Mouse (Mus musculus): ENCODE measurements around the gene Irf8.

Irf8 gene

DNA sequence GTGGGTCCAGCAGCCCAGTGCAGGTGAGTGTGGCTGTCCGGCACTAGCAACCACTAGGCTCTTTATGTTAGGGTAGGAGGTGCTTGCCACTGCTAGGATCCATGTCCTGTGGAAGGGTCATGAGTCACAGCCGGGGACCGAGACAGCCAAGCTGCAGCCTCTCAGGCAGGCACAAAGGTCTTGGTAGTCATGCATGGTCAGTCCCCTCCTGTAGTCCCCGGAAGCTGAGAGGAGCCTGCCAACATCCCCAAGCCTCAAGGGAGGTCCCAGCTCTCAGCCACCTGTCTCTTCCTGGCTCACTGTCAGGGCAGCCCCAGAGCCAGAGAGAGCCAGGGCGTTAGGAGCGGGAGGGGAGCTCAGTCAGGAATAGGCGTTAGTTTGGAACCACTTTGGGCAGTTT is 11.1 kb downstream of the Irf8 start:
- no peak for DNase-seq (ENCODE audit: low spot score in 2 of 2)

DNA sequence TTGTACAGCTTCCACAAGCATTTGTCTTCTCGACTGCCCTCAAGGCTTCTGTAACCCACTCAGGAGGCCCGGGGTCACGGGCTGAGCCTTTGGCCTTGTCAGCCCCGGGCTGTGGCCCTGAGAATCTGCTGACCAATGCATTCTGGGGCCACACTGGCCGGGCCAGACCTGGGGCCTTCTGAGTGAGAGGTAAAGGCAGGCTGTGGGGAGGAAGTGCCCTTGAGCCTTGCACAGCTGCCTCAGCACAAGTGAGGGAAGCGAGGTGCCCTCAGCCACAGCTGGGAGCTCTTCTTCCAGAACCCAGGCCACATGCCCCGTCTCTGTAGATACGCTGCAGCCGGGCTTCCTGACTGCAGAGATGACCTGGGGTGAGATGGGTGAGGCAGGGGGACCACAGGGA is 14.5 kb downstream of the Irf8 start:
- no peak for DNase-seq (ENCODE audit: low spot score in 2 of 2)

DNA sequence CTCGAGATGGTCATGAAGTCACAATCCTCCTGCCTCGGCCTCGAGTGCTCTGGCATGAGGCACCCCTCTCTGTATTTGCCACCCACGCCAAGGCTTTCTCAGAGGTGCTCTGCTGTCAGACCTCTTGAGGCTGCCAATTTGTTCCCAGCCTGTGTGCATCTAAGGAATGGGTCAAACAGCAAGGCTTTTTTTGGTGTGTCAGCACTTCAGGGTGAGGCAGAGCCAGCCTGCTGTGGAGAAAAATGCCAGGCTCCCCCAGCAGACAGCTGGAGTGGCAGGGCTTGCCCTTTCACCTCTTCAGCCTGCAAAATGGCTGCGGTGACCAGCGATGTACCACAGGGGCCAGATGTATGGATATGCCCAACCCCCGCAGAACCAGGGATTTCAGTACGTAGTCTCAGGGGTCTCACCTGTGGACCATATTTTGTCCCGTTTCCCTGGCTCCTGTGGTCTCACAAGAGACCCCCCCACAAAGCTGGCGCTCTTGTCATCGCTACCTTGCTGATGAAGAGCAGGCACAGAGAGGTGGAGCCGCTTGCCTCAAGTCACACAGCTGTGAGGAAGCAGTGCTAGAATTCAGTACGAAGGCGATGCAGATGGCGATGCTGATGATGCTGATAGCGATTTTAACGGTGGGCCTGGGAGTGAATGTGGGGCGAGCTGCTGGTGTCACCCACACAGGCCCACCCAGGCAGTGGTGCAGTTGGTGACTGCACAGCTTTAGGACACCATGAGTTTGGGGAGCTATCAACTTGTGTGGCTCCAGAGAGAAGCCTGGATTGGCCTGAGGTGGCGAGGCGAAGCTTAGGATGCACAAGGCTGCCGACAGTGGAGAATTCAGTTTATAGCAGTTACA is 15.3 kb downstream of the Irf8 start:
- DNase-seq (ENCODE audit: low spot score in 2 of 2): no peak

DNA sequence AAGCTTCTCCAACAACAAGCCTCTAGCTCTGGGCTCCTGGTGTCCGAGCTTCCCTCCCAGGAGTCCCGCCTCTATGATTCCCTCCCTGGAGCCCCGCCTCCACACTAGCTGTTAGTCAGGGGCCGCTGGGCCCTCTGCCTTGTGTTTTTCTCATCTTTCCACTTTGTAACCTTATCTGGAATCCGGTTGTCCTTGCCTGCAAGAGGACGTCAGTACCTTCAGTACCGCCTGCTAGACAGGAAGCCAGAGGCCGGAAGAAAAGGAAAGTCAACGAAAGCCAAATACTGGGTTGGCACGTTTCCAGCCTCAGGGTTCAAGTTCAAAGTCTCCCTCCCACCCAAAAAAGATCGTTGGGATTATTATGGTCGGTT is 15.9 kb downstream of the Irf8 start:
- no peak for DNase-seq (ENCODE audit: low spot score in 2 of 2)

DNA sequence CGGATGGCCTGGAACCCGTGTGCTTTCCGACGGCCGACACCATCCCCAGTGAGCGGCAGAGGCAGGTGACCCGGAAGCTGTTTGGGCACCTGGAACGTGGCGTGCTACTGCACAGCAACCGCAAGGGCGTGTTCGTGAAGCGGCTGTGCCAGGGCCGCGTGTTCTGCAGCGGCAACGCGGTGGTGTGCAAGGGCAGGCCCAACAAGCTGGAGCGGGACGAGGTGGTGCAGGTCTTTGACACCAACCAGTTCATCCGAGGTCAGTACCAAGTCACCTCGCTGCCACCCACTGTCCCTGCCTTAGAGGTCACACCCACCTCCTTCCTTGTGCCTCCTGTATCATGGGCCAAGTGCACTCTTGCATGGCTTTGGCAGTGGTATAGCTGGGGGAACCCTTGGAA is 17.3 kb downstream of the Irf8 start:
- no peak for DNase-seq (ENCODE audit: low spot score in 2 of 2)

DNA sequence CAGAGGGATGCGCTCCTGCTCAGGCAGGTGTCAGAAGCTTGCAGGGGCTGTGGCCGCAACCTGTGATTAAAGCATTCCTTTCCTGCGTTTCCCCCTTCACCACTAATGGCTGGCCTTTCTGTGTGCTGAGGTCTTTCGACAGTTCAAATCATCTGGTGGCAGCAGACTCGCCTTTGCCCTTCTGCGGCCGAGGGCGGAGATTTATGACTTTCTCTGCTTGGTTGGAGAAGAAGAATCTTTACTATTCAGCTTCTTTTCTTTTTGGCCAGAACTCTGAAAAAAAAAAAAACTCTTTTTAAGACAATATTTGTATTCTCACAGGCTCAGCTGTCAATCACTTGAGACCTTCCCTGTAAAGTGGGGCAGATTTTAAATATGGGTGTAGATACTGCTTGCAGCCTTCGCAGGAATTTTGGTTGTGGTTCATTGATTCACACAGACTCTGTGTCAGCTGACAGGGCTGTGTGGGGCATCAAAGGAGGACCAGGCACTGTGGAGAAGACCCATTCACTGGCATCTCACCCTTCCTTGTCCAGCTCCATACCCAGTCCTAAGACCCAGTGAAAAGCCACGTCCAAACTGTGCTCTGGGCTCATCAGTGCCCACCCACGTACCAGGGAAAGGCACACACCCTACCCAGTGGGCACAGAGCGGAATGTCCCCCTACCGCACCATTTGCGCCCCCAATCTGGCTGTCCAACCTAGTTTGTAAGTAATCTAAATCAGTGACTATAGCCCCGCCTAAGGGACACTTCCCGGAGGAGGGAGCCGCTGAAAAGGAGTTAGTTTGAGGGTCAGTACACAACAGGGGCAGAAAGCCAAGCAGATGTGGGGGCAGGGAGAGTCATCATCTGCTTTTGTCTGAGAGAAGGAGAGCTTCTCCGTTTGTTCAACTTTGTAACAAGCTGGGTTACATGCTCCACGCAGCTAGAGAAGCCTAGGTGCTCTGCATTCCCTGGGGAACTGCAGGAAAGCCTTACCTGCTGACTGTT is 19.4 kb downstream of the Irf8 start:
- no peak for DNase-seq (ENCODE audit: low spot score in 2 of 2)

DNA sequence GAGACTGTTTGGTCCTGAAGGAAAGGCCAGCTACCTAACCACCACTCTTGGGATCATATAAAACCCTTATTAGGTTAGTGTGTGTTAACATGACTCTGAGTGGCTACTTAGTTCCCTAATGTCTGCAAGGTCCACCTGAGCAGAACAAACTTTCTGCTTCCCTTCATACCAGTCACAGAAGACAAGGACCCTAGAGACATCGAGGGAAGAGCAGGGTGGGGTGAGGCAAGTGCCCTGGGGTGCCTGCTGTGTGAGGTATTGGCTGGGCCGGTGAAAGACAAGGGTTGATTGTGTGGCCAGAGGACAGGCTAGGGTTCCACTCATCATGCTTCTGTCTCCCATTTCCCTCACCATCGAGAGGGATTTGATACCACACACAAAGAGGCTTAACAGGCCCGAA is 21.8 kb downstream of the Irf8 start:
- no peak for DNase-seq (ENCODE audit: low spot score in 2 of 2)

DNA sequence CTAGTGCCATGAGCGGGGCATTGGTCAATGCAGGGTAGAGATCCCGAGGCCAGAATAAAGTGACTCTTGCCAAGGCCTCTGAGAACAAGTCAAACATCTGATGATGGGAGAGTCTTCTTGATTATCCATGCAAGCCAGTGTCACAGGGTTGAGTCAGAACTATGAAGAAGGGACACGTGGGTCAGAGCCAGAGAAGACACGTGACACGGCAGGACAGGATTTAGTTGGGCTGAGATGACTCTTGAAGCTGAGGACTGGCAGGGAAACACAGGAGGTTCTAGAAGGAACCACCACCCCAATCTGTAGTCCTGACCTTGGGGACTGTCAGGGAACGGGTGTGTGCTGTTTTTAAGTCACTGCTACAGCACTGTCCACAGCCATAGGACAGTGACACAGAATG is 23.7 kb downstream of the Irf8 start:
- no peak for DNase-seq (ENCODE audit: low spot score in 2 of 2)

DNA sequence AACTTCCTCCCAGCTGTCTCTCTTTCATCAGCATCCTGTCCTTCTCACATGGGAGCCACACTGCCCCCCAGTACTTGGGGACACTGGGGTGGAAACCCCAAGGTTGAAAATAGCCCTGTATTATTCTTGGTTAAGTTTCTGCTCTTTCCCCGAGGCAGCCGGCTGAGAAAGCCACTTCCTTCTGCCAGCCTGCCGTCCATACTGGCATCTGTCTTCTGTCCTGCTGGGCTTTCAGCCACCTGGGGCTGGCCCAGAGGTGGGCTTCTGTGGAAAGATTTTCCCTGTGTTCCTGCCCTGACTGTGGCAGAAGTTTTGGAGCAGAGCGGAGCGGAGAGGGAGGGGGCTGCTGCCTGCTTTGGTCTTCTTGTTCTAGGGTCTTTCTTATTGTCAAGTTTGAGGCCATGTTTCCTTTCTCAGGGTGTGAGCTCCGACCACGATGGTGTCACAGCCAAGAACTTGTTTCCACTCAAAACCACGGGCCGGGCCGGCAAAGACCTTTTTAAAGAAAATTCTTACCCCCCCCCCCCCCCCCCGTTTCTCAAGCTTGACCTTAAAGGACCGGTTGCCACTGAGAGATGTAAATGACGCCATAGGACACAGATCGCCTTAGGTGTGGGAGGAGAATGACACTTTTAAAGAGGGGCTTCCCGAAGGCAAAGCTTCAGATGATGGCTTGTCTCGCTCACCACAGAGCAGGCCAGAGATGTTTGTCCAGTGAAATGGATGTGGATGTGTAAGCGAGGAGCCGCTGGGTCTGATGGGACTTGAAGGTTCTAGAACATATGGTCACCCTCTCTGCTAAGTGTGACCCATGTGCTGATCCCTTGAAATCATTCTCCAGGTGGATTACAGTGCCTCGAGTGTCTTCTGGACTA is 24.4 kb downstream of the Irf8 start:
- DNase-seq (ENCODE audit: low spot score in 2 of 2): no peak

DNA sequence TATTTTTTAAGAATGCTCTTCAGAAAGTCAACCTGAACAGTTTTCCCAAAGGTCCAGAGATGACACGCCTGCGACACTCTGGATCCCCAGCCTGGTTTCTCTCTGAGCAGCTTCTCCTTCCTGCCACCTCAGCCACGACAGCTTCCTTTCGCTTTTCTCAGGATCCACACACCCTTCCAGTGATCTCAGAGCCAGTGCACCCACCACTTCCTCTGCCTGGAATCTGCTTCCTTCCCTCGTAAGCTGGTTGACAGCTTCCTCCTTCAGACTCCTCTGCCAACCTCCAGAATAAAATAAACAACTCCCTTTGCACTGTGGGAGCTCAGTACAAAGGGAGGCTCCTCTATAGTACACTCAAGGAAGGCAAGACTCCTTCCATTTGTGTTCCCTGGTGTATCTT is 27.1 kb downstream of the Irf8 start:
- DNase-seq (ENCODE audit: low spot score in 2 of 2): no peak

DNA sequence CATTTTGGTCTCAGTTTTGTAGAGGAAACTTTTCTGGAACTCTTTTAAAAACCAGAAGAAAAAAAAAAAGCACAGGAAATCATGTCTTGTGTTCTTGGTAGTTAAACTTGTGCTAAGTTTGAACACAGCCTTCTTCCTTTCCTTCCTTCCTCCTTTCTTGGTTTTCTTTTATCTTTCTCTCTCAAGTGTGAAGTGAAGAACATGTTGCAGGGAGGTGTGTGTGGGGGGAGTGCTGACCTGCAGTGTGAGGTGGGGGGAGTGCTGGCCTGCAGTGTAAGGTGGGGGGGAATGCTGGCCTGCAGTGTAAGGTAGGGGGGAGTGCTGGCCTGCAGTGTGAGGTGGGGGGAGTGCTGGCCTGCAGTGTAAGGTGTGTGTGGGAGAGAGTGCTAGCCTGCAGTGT is 28.5 kb downstream of the Irf8 start:
- no peak for DNase-seq (ENCODE audit: low spot score in 2 of 2)

DNA sequence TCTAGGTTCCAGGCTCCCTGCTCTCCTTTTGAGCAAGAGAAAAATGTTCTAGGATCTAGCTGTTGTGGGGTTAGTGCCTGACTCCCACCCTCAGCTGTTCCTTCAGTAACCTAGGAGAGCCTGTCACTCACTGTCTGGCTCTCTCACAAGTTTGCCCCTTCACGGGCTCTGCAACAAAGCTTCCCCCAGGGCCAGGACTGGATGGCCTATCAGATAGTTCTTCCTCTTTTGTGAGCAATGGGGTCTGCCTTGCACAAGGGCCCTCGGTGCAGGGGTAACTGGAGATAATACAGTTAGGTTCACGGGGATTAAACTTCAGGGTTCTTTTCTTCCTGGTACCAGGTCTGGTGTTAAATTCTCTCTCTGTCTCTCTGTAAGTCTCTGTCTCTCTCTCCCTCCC is 30.5 kb downstream of the Irf8 start:
- no peak for DNase-seq (ENCODE audit: low spot score in 2 of 2)

DNA sequence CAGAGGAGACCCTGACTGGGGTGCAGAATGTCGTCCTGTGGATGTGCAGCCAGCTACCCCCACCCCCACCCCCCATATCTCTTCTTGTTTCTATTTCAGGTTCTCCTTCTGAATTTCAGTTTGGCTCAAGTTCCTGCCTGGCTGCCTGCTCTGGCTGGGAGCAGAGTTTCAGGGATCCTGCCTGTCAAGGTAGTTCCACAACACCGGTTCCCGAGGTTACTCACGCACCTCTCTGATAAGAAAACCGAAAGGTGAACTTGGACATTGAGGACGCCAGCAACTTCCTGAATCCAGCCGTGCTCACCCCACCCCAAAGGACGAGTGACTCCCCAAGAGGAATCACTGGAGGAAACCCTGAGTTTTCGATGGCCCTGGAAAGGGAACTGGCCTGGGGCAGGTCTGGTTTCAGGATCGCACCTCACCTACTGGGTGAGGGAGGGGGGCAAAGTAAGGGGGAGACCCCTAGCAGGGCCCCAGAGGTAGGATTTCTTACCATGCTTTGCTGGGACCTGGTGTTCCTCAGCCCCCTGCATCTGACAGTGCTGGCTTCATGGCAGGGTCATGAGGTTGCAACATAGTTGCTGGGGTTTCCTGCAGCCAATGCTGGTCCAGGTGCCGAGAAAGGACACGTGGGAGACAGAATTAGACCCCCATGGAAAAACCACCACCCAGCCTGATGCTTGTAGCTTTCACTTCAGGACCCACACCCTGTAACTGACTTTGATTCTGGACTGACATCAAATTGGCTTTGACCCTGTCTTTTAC is 32.5 kb downstream of the Irf8 start:
- no peak for DNase-seq (ENCODE audit: low spot score in 2 of 2)

DNA sequence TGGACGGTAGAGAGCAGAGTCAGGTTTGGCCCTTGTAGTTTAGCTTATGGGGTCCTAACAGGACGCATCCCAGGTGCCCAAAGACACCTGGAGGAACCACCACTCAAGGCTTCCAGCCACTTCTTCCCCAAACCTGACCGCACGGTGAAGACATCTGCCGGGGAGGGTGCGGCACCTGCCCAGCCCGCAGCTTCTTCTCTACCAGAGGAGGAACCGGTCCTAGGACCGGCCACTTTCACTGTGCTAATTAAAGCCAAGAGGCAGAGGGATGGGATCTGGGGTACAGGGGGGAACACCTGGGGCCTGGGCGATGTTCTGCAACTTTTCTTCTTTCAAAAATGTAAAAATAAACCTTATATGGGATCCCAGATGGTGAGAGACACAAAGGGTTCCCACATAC is 41.0 kb downstream of the Irf8 start:
- no peak for DNase-seq (ENCODE audit: low spot score in 2 of 2)

DNA sequence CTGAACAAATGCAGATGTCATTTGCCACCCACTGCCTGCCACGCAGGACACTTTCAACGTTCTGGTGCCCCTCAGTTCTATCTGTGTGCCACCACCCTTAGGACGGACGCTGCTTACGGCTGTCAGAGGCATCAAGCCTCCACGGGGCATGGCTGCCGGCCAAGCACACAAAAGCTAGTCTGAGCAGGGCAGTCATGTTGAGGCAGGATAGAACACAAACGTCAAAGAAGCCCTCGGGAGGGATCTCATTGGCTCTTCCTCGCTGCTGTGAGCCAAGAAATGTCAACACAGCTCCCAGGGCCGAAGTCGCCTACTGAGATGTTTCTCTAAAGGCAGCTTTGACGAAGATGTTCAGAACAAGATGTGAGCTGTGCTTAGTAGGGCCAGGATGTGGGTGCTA is 41.6 kb downstream of the Irf8 start:
- DNase-seq (ENCODE audit: low spot score in 2 of 2): no peak

DNA sequence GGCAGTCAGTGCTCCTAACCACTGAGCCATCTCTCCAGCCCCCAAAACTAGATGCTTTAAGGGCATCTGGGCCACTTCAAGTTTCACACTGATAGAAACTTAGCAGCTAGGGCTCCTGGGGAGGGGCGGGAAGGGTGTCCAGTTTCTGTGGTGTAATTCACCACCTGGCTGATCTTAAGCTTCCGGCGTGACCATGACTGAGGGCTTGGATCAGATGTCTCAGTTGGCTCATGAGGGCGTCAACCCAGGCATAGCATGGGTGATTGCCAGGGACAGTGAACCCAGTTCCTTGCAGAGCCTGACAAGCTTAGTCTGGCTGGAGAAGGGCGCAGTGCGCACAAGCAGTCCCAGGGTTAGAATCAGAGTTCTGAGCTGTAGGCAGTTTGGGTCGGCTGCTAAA is 42.9 kb downstream of the Irf8 start:
- no peak for DNase-seq (ENCODE audit: low spot score in 2 of 2)

DNA sequence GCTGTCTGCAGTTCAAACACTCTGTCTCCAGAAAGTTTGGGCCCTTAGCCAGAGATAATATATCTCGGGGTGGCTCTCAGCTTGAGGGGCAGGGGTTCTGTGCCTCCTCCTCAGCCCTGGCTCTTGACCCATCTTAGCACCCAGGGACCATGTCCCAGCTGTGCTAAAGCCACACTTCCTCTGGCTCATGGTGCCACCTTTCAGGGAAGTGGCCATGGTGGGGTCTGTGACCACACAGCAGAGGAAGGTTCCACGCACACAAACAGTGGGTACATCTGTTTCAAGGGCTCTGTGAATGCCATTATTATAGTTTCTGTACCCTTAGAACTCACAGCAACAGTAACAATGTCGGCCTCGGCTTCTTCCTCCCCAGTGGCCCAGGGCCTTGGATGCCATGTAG is 47.6 kb downstream of the Irf8 start:
- no peak for DNase-seq (ENCODE audit: low spot score in 2 of 2)

DNA sequence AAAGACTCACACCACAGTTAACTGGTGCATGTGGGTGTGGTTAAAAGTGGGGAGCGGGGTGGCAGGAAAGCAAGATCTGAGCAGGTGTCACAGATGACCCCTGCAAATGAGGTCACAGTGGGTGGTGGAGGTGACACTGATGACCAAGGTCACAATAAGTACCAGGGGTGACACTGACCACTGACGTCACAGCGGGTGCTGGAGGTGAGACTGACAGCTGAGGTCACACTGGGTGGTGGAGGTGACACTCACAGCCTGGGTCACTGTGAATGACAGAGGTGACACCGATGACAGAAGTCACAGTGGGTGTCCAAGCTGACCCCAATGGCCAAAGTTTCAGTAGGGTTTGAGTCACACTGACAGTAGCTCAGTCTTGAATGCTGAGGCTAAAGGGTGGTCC is 50.6 kb downstream of the Irf8 start:
- DNase-seq (ENCODE audit: low spot score in 2 of 2): no peak

DNA sequence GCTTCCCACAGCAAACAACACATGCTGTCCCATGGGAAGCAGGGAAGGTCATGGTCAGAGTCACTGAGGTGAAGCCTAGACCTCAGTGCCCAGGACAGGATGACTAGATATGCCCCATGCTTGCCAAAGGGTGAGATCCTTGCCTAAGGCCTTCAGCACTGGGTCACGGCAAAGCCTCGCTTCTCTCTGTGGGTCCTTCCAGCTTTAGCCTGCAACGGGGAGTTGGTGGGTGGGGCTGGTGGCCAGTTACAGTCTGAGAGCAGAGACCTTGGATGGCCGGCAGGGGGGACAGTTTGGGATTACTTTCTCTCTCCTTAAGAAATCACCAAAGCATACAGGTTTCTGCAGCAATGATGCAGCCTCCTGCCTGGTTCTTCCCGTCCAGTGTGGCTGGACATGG is 51.5 kb downstream of the Irf8 start:
- no peak for DNase-seq (ENCODE audit: low spot score in 2 of 2)

DNA sequence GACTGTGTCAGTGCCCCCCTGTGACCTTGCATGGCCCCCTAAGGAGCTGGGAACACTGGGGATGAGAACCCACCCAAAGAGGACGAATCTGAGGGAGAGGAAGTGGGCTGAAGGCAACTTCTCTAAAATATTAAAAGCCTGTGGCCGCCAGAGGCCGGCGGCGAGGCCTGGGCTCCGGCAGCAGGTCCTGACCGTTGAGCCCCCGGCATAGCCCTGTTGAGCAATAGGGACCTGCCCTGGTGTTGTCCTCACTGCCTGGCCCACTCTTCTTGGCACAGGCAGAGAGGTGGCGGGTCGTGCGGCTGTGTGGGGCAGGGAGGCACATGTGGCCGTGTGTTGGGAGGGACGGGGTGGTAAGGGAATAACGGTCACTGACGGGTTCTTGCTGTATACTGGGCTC is 56.6 kb downstream of the Irf8 start:
- DNase-seq (ENCODE audit: low spot score in 2 of 2): no peak

DNA sequence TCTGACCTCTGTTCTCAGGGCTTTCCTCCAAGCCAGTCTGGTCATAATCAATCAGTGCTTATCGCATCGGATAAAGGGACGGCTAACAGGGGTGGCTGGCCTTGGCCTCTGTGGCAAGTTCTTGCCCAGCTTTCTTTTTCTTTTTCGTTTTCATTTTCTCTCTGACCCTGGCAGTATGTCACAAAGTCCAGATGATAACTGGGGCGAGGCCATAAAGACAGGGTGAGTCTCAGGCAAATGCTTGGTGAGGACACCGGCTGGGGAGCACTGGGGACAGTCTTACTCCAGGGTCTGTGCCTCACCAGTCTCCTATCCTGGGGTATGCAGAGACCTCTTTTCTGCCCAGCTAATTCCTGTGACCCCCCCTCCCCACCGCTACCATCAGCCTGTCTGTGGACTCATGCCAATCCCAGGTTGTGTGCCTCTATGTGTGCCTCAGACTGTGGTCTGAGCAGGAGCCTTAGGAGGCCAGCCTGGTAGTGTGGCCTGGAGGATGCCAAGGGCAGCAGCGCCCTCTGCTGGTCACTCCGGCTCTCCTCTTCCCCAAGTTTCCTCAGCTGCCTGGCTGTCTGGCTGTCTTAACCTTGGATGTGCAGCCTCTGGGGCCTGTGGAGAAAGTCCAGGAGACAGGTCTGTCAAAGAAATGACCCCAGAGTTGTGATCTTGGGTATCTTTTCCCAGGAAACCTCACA is 59.9 kb downstream of the Irf8 start:
- DNase-seq (ENCODE audit: low spot score in 2 of 2): peak; percentile 71 to 76
